In genomic region chr16:90738092-90738956, GRCm38 (mm10) we compare ENCODE assay signal across 11 mouse cellular contexts. TPM values are rescaled to one million over a fixed set of nuclear protein-coding genes. Genes with fewer than 3 reads are reported as not detected.
DNase-seq lines count a peak whose midpoint lies in the region; ATAC-seq lines count a peak whose summit lies in the region.
"Had no signal": no experiment of that assay in that cellular context is flagged by ENCODE, and none has a peak within 500 bp of the region (broad histone marks: within the 10 kb centered on the region; RNA-seq: fewer than 3 reads in every experiment).

Mrap (plus strand) TSS chr16:90738207.

- peak; percentile 26 for DNase-seq in kidney, postnatal 10 days
- DNase-seq in kidney, postnatal 36 days, result no peak
- DNase-seq in fat pad, adult 2 months (ENCODE audit: extremely low read depth, low read depth, low spot score), result peak; percentile 18
- peak; percentile 86 for DNase-seq in liver
- DNase-seq in gastrocnemius, postnatal 10 days, result no peak
- DNase-seq in layer of hippocampus, adult 18-20 months (ENCODE audit: low spot score in 2 of 2), result no peak
- no peak for DNase-seq in neural tube, embryonic 10.5 days (ENCODE audit: extremely low spot score, low spot score)
- DNase-seq: forebrain, postnatal 0 days had no signal

- ATAC-seq in stomach, embryonic 14.5 days (ENCODE audit: insufficient number of reproducible peaks, insufficient read depth, low FRiP score, low read depth), result peak; percentile 34; the same call in 1 of the 2 replicates
- ATAC-seq: forebrain, postnatal 0 days had no signal

- 76% methylated on average over 26 of the region's 26 CpGs for WGBS in stomach, embryonic 14.5 days

- no peaks in the 10 kb centered on the region for H3K9me3 ChIP-seq in stomach, embryonic 14.5 days (ENCODE audit: control insufficient read depth, low read depth, low read length)
- H3K9me3 ChIP-seq: limb, embryonic 13.5 days had no signal

- H3K4me1 ChIP-seq in stomach, embryonic 14.5 days (ENCODE audit: control insufficient read depth, insufficient read depth, low read length), result no peaks in the 10 kb centered on the region

- H3K9ac ChIP-seq in stomach, embryonic 14.5 days (replicated peaks; ENCODE audit: low read depth, low read length), result no peak within 1 kb of the TSS
- H3K9ac ChIP-seq: forebrain, postnatal 0 days; limb, embryonic 13.5 days had no signal

- H3K27ac ChIP-seq in stomach, embryonic 14.5 days (ENCODE audit: low read length), result no peak within 1 kb of the TSS
- H3K27ac ChIP-seq: limb, embryonic 13.5 days had no signal

- H3K4me2 ChIP-seq in stomach, embryonic 14.5 days (replicated peaks; ENCODE audit: low read depth, low read length), result no peak within 1 kb of the TSS
- H3K4me2 ChIP-seq: limb, embryonic 13.5 days had no signal

- H3K27me3 ChIP-seq in stomach, embryonic 14.5 days (ENCODE audit: control insufficient read depth, insufficient read depth, low read length), result no peaks in the 10 kb centered on the region
- H3K27me3 ChIP-seq: limb, embryonic 13.5 days had no signal

- H3K36me3 ChIP-seq in stomach, embryonic 14.5 days (ENCODE audit: control insufficient read depth, insufficient read depth, low read length), result no peaks in the 10 kb centered on the region
- H3K36me3 ChIP-seq: limb, embryonic 13.5 days had no signal

- H3K4me3 ChIP-seq in stomach, embryonic 14.5 days (ENCODE audit: low read depth, low read length), result no peak within 1 kb of the TSS
- H3K4me3 ChIP-seq: limb, embryonic 13.5 days had no signal

RNA-seq across cellular contexts. Expression of gene Mrap, which starts in this region (rescaled TPM):
- polyA plus RNA-seq in stomach, embryonic 14.5 days (2014; fragmentation: Nextera tagmentation; extraction: Ambion mirVana), result not detected in 2 replicates
- total RNA-seq in gastrocnemius, postnatal 10 days (2021), result 1 to 10 TPM in 1 of 2 experiments, under 1 TPM in 1; 0.97 to 2.8 TPM
- total RNA-seq in layer of hippocampus, adult 18-20 months (2021), result under 1 TPM in 1 of 2 experiments, not detected in 1; 0.66 TPM
- total RNA-seq: CH12.LX had no signal
- polyA plus RNA-seq: limb, embryonic 13.5 days had no signal

Comparison
In these comparisons a context has a peak if more than half of its experiments do, and no peak if none do; other contexts are left out.
1. DNase-seq: peak in kidney, postnatal 10 days (single experiment), fat pad, adult 2 months (single experiment) and liver (single experiment); none in kidney, postnatal 36 days (0 of 2), gastrocnemius, postnatal 10 days (single experiment), layer of hippocampus, adult 18-20 months (0 of 2) and neural tube, embryonic 10.5 days (single experiment).
2. Peak in ATAC-seq in stomach, embryonic 14.5 days; RNA of the gene not detected or under 1 TPM.